Mouse (Mus musculus): ENCODE results near the gene Tcp10b. TPM values are rescaled to one million over a fixed set of nuclear protein-coding genes. Genes with fewer than 3 reads are reported as not detected.

The Tcp10b gene
- polyA plus RNA-seq, 1 experiment from 2014 or later = not detected

Other genes with a start within 250 kb of the Tcp10b start
- 0.12 and 0.28 TPM in 2 replicates for gene Mas1, start 193.0 kb upstream of the Tcp10b start, polyA plus RNA-seq (2015; fragmentation: Nextera tagmentation; extraction: Ambion mirVana)
- gene Mrgprh, start 185.1 kb upstream of the Tcp10b start, polyA plus RNA-seq (2015; fragmentation: Nextera tagmentation; extraction: Ambion mirVana) = not detected in 2 replicates
- 0.47 and 0.95 TPM in 2 replicates for gene Pnldc1, start 150.9 kb upstream of the Tcp10b start, polyA plus RNA-seq (2015; fragmentation: Nextera tagmentation; extraction: Ambion mirVana)
- gene Tcp1, start 145.4 kb upstream of the Tcp10b start, polyA plus RNA-seq (2015; fragmentation: Nextera tagmentation; extraction: Ambion mirVana) = 136 TPM in 2 replicates
- 72.2 and 81.0 TPM in 2 replicates for gene Mrpl18, start 144.8 kb upstream of the Tcp10b start, polyA plus RNA-seq (2015; fragmentation: Nextera tagmentation; extraction: Ambion mirVana)
- 38.4 and 38.8 TPM in 2 replicates for gene Acat3, start 120.5 kb upstream of the Tcp10b start, polyA plus RNA-seq (2015; fragmentation: Nextera tagmentation; extraction: Ambion mirVana)
- gene Acat2, start 100.4 kb upstream of the Tcp10b start, polyA plus RNA-seq (2015; fragmentation: Nextera tagmentation; extraction: Ambion mirVana) = 36.4 and 39.1 TPM in 2 replicates
- 49.2 and 54.6 TPM in 2 replicates for gene Wtap, start 66.9 kb upstream of the Tcp10b start, polyA plus RNA-seq (2015; fragmentation: Nextera tagmentation; extraction: Ambion mirVana)
- gene Sod2, start 54.3 kb upstream of the Tcp10b start, polyA plus RNA-seq (2015; fragmentation: Nextera tagmentation; extraction: Ambion mirVana) = 200 and 212 TPM in 2 replicates
- not detected in 2 replicates for gene Gpr31b, start 8.8 kb upstream of the Tcp10b start, polyA plus RNA-seq (2015; fragmentation: Nextera tagmentation; extraction: Ambion mirVana)
- 0.05 TPM in 1 of 2 replicates, not detected in the other for gene Unc93a, start 70.7 kb downstream of the Tcp10b start, polyA plus RNA-seq (2015; fragmentation: Nextera tagmentation; extraction: Ambion mirVana)
- not detected in 2 replicates for gene Smok2a, start 160.1 kb downstream of the Tcp10b start, polyA plus RNA-seq (2015; fragmentation: Nextera tagmentation; extraction: Ambion mirVana)
- gene Smok2b, start 169.2 kb downstream of the Tcp10b start, polyA plus RNA-seq (2015; fragmentation: Nextera tagmentation; extraction: Ambion mirVana) = not detected in 2 replicates